Mouse (Mus musculus) bone marrow, adult 2 months (tissue): ENCODE measurements around the gene Tprn.

Experiments
- CTCF ChIP-seq: fragments of 200-500 bp; IDR thresholded peaks from 2 replicates; pipeline ENCODE4 v1.5.1; 2011; ENCODE audit warnings: low read length, control low read depth; ENCODE audit not compliant: control insufficient read depth, insufficient read depth
- POLR2A ChIP-seq: fragments of 200-500 bp; IDR thresholded peaks from 2 replicates; pipeline ENCODE4 v1.6.1; 2011; ENCODE audit warnings: low read depth, mild to moderate bottlenecking, control low read depth, low read length, borderline replicate concordance; ENCODE audit not compliant: control insufficient read depth

DNA sequence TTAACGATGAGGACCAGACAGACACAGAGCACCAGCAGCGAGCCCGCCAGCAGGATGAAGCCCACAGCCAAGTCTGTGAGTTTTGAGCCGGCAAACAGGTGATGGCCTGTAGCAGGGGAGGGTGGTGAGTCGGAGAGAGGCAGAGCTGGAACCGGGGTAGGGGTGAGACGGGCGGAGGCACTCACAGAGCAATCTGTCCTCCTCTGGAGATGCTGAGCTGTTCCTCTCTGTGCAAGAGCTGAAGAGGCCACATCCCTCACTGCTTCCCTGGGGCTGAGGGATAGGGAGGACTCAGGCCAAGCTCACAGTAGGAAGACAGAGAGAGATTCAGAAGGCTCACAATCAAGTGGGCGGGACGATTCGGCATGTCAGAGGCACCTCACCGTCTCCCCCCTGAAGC, 31.4 kb upstream of the Tprn start:
- TF ChIP-seq POLR2A, result no peak
- no peak for TF ChIP-seq CTCF
